Mouse (Mus musculus): ENCODE data around the gene Syngr4. TPM values are rescaled to one million over a fixed set of nuclear protein-coding genes. Genes with fewer than 3 reads are reported as not detected.
"Not testable (repeated sequence)": the region's sequence is repeated elsewhere in the genome, so short reads cannot be mapped to it uniquely, and the experiment has no call there.

Gene Syngr4
- polyA plus RNA-seq, 1 experiment from 2014 or later: 0.72 TPM

GRCm38 (mm10) chr7:45892651-45893050 lies 3.9 kb downstream of the Syngr4 start:
- Histone ChIP-seq H3K27me3 (replicated peaks; ENCODE audit: control insufficient read depth, insufficient read depth, low read length) (no peaks in the 10 kb centered on the region), H3K4me2 (replicated peaks; ENCODE audit: low read depth) (no peak overlapping the region), H3K9me3 (ENCODE audit: control insufficient read depth) (no peaks in the 10 kb centered on the region), H3K4me3 (ENCODE audit: low read depth, low read length) (no peak overlapping the region), H3K27ac (ENCODE audit: low read depth, low read length) (no peak overlapping the region), H3K36me3 (ENCODE audit: control insufficient read depth, insufficient read depth) (no peaks in the 10 kb centered on the region), H3K4me1 (replicated peaks; ENCODE audit: control insufficient read depth, insufficient read depth, low read length) (no peaks in the 10 kb centered on the region), H3K9ac (ENCODE audit: low read depth, low read length) (no peak overlapping the region)
- ATAC-seq: no peak
- 94% methylated on average over 2 of the region's 2 CpGs for WGBS
- TF ChIP-seq CTCF (IDR thresholded peaks at IDR 0.05; ENCODE audit: low read depth): no peak

GRCm38 (mm10) chr7:45887246-45887645 lies 9.3 kb downstream of the Syngr4 start:
- WGBS: 71% methylated on average over 3 of the region's 3 CpGs
- H3K27ac ChIP-seq (ENCODE audit: low read depth, low read length): no peak overlapping the region
- H3K4me3 ChIP-seq (ENCODE audit: low read depth, low read length): no peak overlapping the region
- H3K36me3 ChIP-seq (ENCODE audit: control insufficient read depth, insufficient read depth): peaks cover 32% of the 10 kb centered on the region
- no peak for ATAC-seq
- H3K4me2 ChIP-seq (replicated peaks; ENCODE audit: low read depth): no peak overlapping the region
- no peak for TF ChIP-seq CTCF (IDR thresholded peaks at IDR 0.05; ENCODE audit: low read depth)
- H3K9ac ChIP-seq (ENCODE audit: low read depth, low read length): no peak overlapping the region
- H3K4me1 ChIP-seq (replicated peaks; ENCODE audit: control insufficient read depth, insufficient read depth, low read length): no peaks in the 10 kb centered on the region
- H3K9me3 ChIP-seq (ENCODE audit: control insufficient read depth): no peaks in the 10 kb centered on the region
- H3K27me3 ChIP-seq (replicated peaks; ENCODE audit: control insufficient read depth, insufficient read depth, low read length): no peaks in the 10 kb centered on the region

DNA sequence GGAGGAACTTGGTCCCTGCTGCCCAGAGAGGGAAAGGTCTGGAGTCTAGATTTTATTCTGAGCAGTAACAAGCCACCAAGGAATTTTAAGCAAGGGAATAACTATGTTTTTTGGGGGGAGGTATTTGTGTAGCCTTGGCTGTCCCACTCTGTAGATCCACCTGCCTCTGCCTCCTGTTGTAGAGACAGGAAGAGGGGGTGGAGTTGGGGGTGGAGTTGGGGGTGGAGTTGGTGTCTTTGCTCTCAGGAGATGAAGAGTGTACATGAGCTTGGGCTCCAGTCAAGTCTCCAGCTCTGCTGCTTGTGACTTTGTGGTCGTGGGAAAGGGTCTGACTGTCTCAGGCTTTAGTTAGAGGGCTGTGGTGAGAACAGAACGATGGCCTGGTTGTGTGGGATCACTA lies 15.5 kb downstream of the Syngr4 start:
- TF ChIP-seq CTCF (IDR thresholded peaks at IDR 0.05; ENCODE audit: low read depth): no peak
- Histone ChIP-seq H3K27me3 (replicated peaks; ENCODE audit: control insufficient read depth, insufficient read depth, low read length) (no peaks in the 10 kb centered on the region), H3K27ac (ENCODE audit: low read depth, low read length) (no peak overlapping the region), H3K4me2 (replicated peaks; ENCODE audit: low read depth) (no peak overlapping the region), H3K4me3 (ENCODE audit: low read depth, low read length) (no peak overlapping the region), H3K9me3 (ENCODE audit: control insufficient read depth) (no peaks in the 10 kb centered on the region), H3K4me1 (replicated peaks; ENCODE audit: control insufficient read depth, insufficient read depth, low read length) (no peaks in the 10 kb centered on the region), H3K36me3 (ENCODE audit: control insufficient read depth, insufficient read depth) (peaks cover 81% of the 10 kb centered on the region), H3K9ac (ENCODE audit: low read depth, low read length) (no peak overlapping the region)
- ATAC-seq: no peak
- 92% methylated on average over 2 of the region's 2 CpGs for WGBS

DNA sequence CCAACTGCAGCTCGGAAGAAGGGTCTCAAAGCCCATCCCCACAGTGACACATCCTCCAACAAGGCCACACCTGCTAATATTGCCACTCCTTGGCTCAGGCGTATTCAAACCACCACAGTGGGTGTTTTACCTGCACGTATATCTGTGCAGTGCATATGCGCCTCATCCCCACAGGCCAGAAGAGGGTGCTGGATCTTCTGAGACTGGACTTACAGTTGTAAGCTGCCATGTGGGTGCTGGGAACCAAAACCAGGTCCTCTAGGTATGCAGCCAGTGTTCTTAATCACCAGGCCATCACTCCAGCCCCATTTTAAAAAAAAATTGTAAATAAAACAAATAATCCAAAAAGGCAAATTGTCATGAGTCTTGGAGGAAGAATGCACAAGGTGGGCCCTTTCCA lies 16.0 kb downstream of the Syngr4 start:
- ATAC-seq: no peak
- Histone ChIP-seq H3K27me3 (replicated peaks; ENCODE audit: control insufficient read depth, insufficient read depth, low read length) (no peaks in the 10 kb centered on the region), H3K27ac (ENCODE audit: low read depth, low read length) (no peak overlapping the region), H3K4me3 (ENCODE audit: low read depth, low read length) (no peak overlapping the region), H3K4me2 (replicated peaks; ENCODE audit: low read depth) (no peak overlapping the region), H3K4me1 (replicated peaks; ENCODE audit: control insufficient read depth, insufficient read depth, low read length) (no peaks in the 10 kb centered on the region), H3K9me3 (ENCODE audit: control insufficient read depth) (no peaks in the 10 kb centered on the region), H3K9ac (ENCODE audit: low read depth, low read length) (no peak overlapping the region), H3K36me3 (ENCODE audit: control insufficient read depth, insufficient read depth) (peaks cover 86% of the 10 kb centered on the region)
- WGBS: 96% methylated on average over 4 of the region's 4 CpGs
- peak; percentile 11; the same call in 1 of the 2 replicates for TF ChIP-seq CTCF (IDR thresholded peaks at IDR 0.05; ENCODE audit: low read depth)

- H3K4me3 ChIP-seq (ENCODE audit: low read depth, low read length); H3K27ac ChIP-seq (ENCODE audit: low read depth, low read length); H3K27me3 ChIP-seq (replicated peaks; ENCODE audit: control insufficient read depth, insufficient read depth, low read length); H3K4me2 ChIP-seq (replicated peaks; ENCODE audit: low read depth); H3K9me3 ChIP-seq (ENCODE audit: control insufficient read depth); H3K4me1 ChIP-seq (replicated peaks; ENCODE audit: control insufficient read depth, insufficient read depth, low read length); ATAC-seq; H3K9ac ChIP-seq (ENCODE audit: low read depth, low read length): not testable (repeated sequence)
- H3K36me3 ChIP-seq (ENCODE audit: control insufficient read depth, insufficient read depth): peaks cover 72% of the 10 kb centered on the region
- WGBS: 91% methylated on average over 1 of the region's 1 CpGs
Measured at GRCm38 (mm10) chr7:45878278-45878677, 18.2 kb downstream of the Syngr4 start, which contains the start of gene Grin2d. TSS of gene Grin2d (minus strand) at chr7:45878378.

DNA sequence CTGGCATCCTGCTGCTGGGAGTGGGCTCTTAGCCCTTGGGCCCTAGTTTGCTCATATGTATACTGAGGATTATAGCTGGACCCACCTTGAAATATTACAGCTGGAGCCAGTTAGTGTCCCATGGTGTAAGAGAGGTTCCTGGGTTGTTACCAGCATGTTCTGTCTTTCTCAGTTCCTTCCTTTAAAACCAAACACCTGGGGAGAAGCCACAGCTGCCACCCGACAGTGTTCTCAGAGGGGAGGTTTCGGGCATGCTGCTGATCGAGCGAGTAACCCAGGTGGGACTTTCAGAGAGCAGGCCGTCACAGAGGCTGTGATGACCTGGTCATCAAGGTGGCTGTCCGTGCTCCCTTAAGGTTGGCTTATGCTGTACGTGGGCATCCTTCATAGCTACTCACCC lies 19.6 kb downstream of the Syngr4 start:
- TF ChIP-seq CTCF (IDR thresholded peaks at IDR 0.05; ENCODE audit: low read depth): no peak

More for the DNA sequence above, 19.6 kb downstream of the Syngr4 start:
- Histone ChIP-seq H3K27me3 (replicated peaks; ENCODE audit: control insufficient read depth, insufficient read depth, low read length) (no peaks in the 10 kb centered on the region), H3K27ac (ENCODE audit: low read depth, low read length) (no peak overlapping the region), H3K9me3 (ENCODE audit: control insufficient read depth) (no peaks in the 10 kb centered on the region), H3K9ac (ENCODE audit: low read depth, low read length) (no peak overlapping the region), H3K4me3 (ENCODE audit: low read depth, low read length) (no peak overlapping the region), H3K36me3 (ENCODE audit: control insufficient read depth, insufficient read depth) (peaks cover 58% of the 10 kb centered on the region), H3K4me1 (replicated peaks; ENCODE audit: control insufficient read depth, insufficient read depth, low read length) (no peaks in the 10 kb centered on the region), H3K4me2 (replicated peaks; ENCODE audit: low read depth) (no peak overlapping the region)
- ATAC-seq: no peak
- 97% methylated on average over 7 of the region's 7 CpGs for WGBS
